Mouse (Mus musculus): ENCODE data around the gene Xpr1. TPM values are rescaled to one million over a fixed set of nuclear protein-coding genes. Genes with fewer than 3 reads are reported as not detected.
A peak's percentile ranks its signal among the peaks of the same experiment; 100 is the strongest.

Xpr1 gene
- polyA plus RNA-seq, 1 experiment: 33.2 TPM

DNA sequence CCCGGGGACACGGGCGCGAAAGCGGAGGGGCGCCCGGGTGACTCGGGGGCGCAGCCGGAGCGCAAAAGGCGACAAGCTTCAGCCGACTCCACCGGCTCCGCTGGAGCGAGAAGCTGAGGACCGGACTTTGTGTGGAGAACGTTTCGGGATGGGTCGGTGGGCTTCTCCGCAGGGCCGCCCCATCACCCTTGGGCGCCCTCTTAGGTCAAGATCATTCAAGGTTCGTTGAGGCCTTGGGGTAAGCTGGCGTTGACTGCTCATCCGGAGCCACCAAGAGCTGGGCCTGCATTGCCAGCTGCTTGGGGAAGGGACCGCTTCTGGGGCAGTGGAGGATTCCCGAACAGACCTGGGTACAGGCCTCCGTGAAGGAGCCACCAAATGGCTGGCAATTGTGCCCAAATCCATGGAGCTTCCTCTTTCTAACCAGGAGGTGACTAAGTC is 172.4 kb downstream of the Xpr1 start:
- no peaks in the 10 kb centered on the region; the same call in 1 of the 2 replicates for H3K27me3 ChIP-seq (ENCODE audit: control insufficient read depth, insufficient read depth, low read length)
- TF ChIP-seq POLR2A (IDR thresholded peaks at IDR 0.05; ENCODE audit: control insufficient read depth, low read depth, low read length) (no peak), CTCF (IDR thresholded peaks at IDR 0.05; ENCODE audit: control insufficient read depth, insufficient read depth, insufficient replicate concordance, low read depth, low read length) (no peak)
- H3K27ac ChIP-seq (ENCODE audit: control insufficient read depth, insufficient read depth, low read depth, low read length): no peak overlapping the region
- H3K4me3 ChIP-seq (ENCODE audit: control insufficient read depth, low read depth, low read length): peak overlapping the region; percentile 53
- H3K36me3 ChIP-seq (ENCODE audit: control insufficient read depth, insufficient read depth, low read length): no peaks in the 10 kb centered on the region
- peaks cover 5% of the 10 kb centered on the region; the same call in 1 of the 2 replicates for H3K4me1 ChIP-seq (ENCODE audit: control insufficient read depth, insufficient read depth, low read length)

DNA sequence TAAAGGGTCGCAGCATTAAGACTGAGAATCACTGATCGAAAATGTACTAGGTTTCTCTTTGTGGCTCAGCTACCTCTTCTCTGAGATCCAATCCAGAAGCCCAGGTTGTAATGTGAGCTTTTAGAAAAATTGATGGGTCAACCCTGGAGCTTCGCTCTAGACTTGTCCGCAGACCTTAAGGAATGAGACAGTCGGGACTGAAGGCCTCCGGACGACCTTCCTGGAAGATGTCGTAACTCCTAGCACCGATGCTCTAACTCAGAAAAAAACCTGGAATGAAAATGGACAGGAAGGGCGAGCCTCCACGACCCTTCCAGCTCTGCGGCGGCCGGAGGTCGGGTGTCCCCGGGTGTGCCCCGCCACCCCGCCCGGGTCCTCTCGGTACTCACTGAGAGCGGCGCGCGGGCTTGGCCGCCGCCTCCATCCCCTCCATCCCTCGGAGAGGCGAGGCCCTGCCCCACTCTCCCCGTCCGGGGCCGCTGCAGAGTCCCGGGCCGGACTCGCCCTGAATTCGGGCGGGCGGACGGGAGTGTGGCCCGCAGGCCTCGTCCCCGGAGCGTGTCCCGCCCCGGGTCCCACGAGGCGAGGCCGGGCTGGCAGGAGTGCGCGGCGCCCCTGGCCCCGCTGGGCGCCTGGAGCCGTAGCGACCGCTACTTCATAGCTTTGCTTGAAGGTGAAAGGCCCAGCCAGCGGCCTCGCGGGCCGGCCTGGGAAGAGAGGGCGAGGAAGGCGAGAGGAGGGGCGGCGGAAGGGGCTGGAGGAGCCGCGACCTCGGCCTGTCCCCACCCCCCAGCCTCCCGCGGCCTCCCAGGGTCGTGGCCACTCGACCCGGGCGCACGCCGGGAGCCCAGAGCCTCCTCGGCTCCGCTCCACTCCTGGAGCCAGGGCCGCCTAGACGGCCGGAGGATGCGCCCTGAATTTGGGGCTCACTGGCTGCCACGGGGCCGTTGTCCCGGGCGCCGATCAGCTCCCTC is 173.1 kb downstream of the Xpr1 start, which contains the start of gene BC034090:
Gene BC034090 (minus strand): TSS at position 648 of the 974 bp plus-strand sequence.
- H3K27ac ChIP-seq (ENCODE audit: control insufficient read depth, insufficient read depth, low read depth, low read length): no peak within 1 kb of the TSS
- TF ChIP-seq CTCF (IDR thresholded peaks at IDR 0.05; ENCODE audit: control insufficient read depth, insufficient read depth, insufficient replicate concordance, low read depth, low read length) (no peak), POLR2A (IDR thresholded peaks at IDR 0.05; ENCODE audit: control insufficient read depth, low read depth, low read length) (no peak)
- H3K4me3 ChIP-seq (ENCODE audit: control insufficient read depth, low read depth, low read length): peak within 1 kb of the TSS; percentile 53
- H3K4me1 ChIP-seq (ENCODE audit: control insufficient read depth, insufficient read depth, low read length): peaks cover 9% of the 10 kb centered on the region
- H3K27me3 ChIP-seq (ENCODE audit: control insufficient read depth, insufficient read depth, low read length): no peaks in the 10 kb centered on the region; the same call in 1 of the 2 replicates
- no peaks in the 10 kb centered on the region for H3K36me3 ChIP-seq (ENCODE audit: control insufficient read depth, insufficient read depth, low read length)

- TF ChIP-seq CTCF (IDR thresholded peaks at IDR 0.05; ENCODE audit: control insufficient read depth, insufficient read depth, insufficient replicate concordance, low read depth, low read length) (no peak), POLR2A (IDR thresholded peaks at IDR 0.05; ENCODE audit: control insufficient read depth, low read depth, low read length) (no peak)
- H3K4me1 ChIP-seq (ENCODE audit: control insufficient read depth, insufficient read depth, low read length): peaks cover 12% of the 10 kb centered on the region
Measured at GRCm38 (mm10) chr1:155242488-155242745, 174.8 kb downstream of the Xpr1 start.

DNA sequence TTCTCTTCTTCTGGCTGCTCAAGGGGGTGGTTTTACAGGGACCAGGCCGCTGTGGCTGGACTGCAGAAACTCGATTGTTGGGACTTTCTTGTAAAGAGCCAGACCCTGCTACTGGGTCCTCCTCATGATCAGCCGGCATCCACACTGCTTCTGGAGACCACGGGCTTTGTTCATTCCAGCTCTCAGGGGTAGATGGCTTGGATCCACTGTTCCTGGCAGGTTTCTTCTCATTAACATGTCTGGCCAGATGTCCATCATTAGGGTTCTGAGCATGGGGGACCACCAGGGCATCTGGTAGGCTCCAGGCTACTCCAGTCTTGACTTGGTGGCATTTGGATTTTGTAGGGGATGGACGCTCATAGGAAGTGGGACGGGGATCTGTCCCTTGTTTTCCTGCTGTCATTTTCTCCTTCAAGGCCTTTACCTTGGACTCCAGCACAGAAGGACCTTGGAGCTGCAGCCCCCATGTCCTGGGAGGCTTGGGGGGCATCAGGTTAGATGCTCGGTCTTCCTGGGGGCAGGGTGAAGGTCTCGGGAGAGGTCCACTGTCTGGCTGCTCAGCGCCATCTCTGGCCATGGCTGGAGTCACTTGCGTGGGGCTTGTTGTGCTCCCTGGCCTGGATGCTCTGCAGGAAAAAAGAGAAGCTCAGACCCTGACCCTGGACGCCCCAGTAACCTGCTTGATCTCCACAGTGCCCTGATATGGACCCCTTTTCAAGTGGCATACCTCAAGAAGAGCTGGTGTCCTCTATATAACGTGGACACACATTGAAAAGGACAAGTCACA is 175.3 kb downstream of the Xpr1 start:
- H3K4me3 ChIP-seq (ENCODE audit: control insufficient read depth, low read depth, low read length): no peak overlapping the region
- H3K4me1 ChIP-seq (ENCODE audit: control insufficient read depth, insufficient read depth, low read length): peaks cover 12% of the 10 kb centered on the region
- H3K27me3 ChIP-seq (ENCODE audit: control insufficient read depth, insufficient read depth, low read length): no peaks in the 10 kb centered on the region; the same call in 1 of the 2 replicates
- H3K36me3 ChIP-seq (ENCODE audit: control insufficient read depth, insufficient read depth, low read length): no peaks in the 10 kb centered on the region
- no peak overlapping the region for H3K27ac ChIP-seq (ENCODE audit: control insufficient read depth, insufficient read depth, low read depth, low read length)
- TF ChIP-seq POLR2A (IDR thresholded peaks at IDR 0.05; ENCODE audit: control insufficient read depth, low read depth, low read length) (no peak), CTCF (IDR thresholded peaks at IDR 0.05; ENCODE audit: control insufficient read depth, insufficient read depth, insufficient replicate concordance, low read depth, low read length) (no peak)

More at GRCm38 (mm10) chr1:155242488-155242745, 174.8 kb downstream of the Xpr1 start:
- no peaks in the 10 kb centered on the region for H3K36me3 ChIP-seq (ENCODE audit: control insufficient read depth, insufficient read depth, low read length)
- H3K27ac ChIP-seq (ENCODE audit: control insufficient read depth, insufficient read depth, low read depth, low read length): no peak overlapping the region
- no peak overlapping the region for H3K4me3 ChIP-seq (ENCODE audit: control insufficient read depth, low read depth, low read length)
- no peaks in the 10 kb centered on the region; the same call in 1 of the 2 replicates for H3K27me3 ChIP-seq (ENCODE audit: control insufficient read depth, insufficient read depth, low read length)

GRCm38 (mm10) chr1:155239962-155240717 is 177.1 kb downstream of the Xpr1 start:
- Histone ChIP-seq H3K27me3 (ENCODE audit: control insufficient read depth, insufficient read depth, low read length) (no peaks in the 10 kb centered on the region; the same call in 1 of the 2 replicates), H3K4me3 (ENCODE audit: control insufficient read depth, low read depth, low read length) (no peak overlapping the region), H3K36me3 (ENCODE audit: control insufficient read depth, insufficient read depth, low read length) (no peaks in the 10 kb centered on the region), H3K27ac (ENCODE audit: control insufficient read depth, insufficient read depth, low read depth, low read length) (no peak overlapping the region), H3K4me1 (ENCODE audit: control insufficient read depth, insufficient read depth, low read length) (peaks cover 12% of the 10 kb centered on the region)
- no peak for TF ChIP-seq POLR2A (IDR thresholded peaks at IDR 0.05; ENCODE audit: control insufficient read depth, low read depth, low read length)
- TF ChIP-seq CTCF (IDR thresholded peaks at IDR 0.05; ENCODE audit: control insufficient read depth, insufficient read depth, insufficient replicate concordance, low read depth, low read length): no peak

DNA sequence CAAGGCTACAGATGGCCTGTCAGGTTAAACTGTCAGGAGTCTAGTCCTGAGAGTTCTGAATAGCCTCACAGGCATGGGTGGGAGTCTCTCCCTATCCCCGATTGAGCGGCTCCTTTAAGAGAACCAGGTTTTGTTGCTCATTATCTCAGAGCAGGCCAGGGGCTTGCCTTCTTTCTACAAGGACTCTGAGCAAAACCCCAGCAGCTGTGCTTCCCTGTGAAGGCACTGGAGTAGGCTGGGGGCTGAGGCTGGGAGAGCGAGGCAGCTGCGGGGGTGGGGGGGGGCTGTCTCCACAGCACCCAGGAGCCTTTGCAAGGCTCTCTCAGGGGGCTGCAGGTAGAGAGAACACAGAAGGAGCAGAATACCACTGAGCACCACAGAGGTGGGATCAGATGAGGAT is 178.0 kb downstream of the Xpr1 start:
- H3K27ac ChIP-seq (ENCODE audit: control insufficient read depth, insufficient read depth, low read depth, low read length): no peak overlapping the region
- no peaks in the 10 kb centered on the region for H3K36me3 ChIP-seq (ENCODE audit: control insufficient read depth, insufficient read depth, low read length)

More for the DNA sequence above, 178.0 kb downstream of the Xpr1 start:
- TF ChIP-seq POLR2A (IDR thresholded peaks at IDR 0.05; ENCODE audit: control insufficient read depth, low read depth, low read length): no peak
- no peak for TF ChIP-seq CTCF (IDR thresholded peaks at IDR 0.05; ENCODE audit: control insufficient read depth, insufficient read depth, insufficient replicate concordance, low read depth, low read length)
- Histone ChIP-seq H3K4me3 (ENCODE audit: control insufficient read depth, low read depth, low read length) (no peak overlapping the region), H3K4me1 (ENCODE audit: control insufficient read depth, insufficient read depth, low read length) (peaks cover 7% of the 10 kb centered on the region), H3K27me3 (ENCODE audit: control insufficient read depth, insufficient read depth, low read length) (no peaks in the 10 kb centered on the region)

All from testis, adult 2 months (tissue).